Mouse (Mus musculus): ENCODE results near the gene Pcnx.

- no peak for TF ChIP-seq POLR2A (IDR thresholded peaks at IDR 0.05; ENCODE audit: insufficient read length, low read depth)
- no peak for TF ChIP-seq USF1 (IDR thresholded peaks at IDR 0.05; ENCODE audit: low read depth)
- no peak for TF ChIP-seq POLR2AphosphoS2 (IDR thresholded peaks at IDR 0.05; ENCODE audit: insufficient read length, low read depth)
These were observed 36.2 kb downstream of the Pcnx start for GRCm38 (mm10) chr12:81895986-81896385.

Data from myocyte (in vitro differentiated cells).